Mouse (Mus musculus) ES-E14 (cell line): ENCODE results near the gene Dynlt1a.
"Not testable (repeated sequence)": the region's sequence is repeated elsewhere in the genome, so short reads cannot be mapped to it uniquely, and the experiment has no call there.

Experiments
- CHD2 ChIP-seq: IDR thresholded peaks from 2 replicates; pipeline ENCODE4 v1.6.1; 2014; ENCODE audit warnings: mild to moderate bottlenecking, low read depth, low read length, inconsistent platforms
- ZC3H11A ChIP-seq: IDR thresholded peaks from 2 replicates; pipeline ENCODE4 v1.6.1; 2012; ENCODE audit warnings: low read depth, mild to moderate bottlenecking, inconsistent platforms, low read length, borderline replicate concordance

DNA sequence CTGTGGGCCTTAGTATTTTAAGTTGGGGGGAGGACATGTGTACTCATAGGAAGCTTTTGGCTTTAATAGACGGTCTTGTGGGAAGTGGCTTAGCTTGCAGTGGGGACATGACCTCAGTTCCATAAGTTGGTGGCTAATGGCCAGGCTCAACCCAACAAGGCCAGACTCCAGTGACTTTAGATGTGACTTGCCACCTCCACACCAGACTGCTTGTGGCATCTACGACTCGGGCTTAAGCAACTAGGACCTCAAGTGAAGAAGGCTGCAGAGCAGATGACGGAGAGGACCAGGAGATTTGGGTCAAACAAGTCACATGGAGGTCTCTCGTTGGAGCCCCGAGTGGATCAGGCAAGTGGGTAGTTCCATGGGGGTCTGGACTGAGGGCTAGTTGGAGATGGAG, 42.6 kb downstream of the Dynlt1a start:
- TF ChIP-seq ZC3H11A, CHD2: not testable (repeated sequence)
